Mouse (Mus musculus) thymus, postnatal 10 days (tissue): ENCODE results near the gene Eif4h.
A peak's percentile ranks its signal among the peaks of the same experiment; 100 is the strongest.

Experiments
- DNase-seq, 2 experiments: peaks; one replicate each; pipeline ENCODE4 v3.0.0; 2021; ENCODE audit warnings: low spot score in 2 of 2

Eif4h gene

DNA sequence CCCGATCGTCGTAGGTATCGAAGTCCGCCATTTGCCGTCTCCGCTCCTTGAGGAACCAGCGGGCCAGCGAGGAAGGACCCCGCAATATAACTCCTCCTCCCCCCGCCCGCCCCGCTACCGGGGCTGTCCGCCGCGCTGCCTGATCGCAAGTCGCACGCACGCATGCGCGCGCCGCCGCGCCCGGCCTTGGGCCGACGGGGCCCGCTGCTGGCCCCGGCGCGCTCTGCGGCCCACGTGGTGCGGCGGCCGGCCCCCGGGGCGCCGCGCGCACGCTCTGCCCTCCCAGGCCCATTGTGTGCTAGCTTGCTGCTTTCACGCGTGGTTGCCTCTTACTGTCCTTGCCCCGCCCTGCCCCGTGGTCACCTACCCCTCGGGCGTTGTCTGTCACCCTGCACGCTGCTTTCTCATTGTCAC is at the start of gene Eif4h:
Gene Eif4h (minus strand): TSS at position 222 of the 414 bp plus-strand sequence.
- DNase-seq = peak; percentile 93 to 96

DNA sequence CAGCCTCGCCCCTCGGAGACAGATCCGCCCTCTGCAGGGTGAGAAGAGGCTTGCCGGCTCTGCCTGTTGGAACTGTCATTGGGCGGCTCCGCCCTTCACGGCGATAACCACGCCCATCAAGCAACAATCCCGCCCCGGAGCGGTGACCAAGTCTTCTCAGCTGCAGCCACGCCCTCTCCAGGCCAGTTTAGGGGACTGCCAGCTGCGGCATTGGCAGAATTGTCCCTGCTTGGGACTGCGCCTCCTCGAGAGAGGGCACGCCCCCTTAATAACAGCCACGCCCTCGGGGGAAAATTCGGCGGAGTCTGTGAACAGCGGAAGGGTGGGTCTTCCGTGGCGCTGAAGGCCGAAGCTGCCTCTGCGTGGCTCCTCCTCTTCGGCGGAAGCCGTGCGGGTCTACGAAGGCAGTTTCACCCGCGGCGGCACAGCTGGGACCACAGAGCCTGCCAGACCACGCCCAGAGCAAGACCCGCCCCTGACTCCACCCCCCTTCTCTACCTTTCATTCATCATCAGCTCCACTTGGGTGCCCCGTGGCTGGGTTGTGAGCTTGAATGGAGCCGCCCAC is 49.5 kb upstream of the Eif4h start:
- peak; percentile 96 to 97 for DNase-seq

DNA sequence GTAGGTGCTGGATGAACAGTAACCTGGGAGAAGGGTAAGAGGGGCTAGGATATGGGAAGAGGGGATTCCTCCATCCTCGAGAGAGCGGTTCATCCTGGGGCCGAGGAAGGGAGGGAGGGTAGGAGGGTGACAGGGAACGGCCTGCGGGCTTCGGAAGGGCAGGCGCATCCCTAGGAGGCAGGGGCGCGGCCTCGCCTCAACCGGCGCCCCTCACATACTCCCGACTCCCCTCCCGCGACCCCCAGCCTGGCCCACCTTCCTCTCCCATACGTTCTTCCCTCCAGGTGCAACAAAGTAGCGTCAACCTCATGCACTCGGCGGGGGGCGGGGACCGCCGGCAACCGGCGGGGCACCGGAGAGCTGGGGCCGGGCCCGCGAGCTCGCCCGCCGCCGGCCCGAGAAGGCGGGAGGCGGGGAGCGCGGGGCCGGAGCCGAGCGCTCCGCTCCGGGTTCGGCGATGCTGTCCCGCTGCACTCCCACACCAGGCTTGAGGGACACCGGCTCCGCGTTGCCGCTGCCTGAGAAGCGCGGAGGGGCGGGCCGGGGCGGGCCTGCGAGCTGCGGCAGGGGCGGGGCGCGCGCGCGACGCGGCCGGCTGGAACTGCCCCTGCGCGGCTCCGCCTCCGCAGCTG is 48.9 kb upstream of the Eif4h start, which contains the start of gene Limk1:
Gene Limk1 (minus strand): TSS at position 513 of the 632 bp plus-strand sequence.
- DNase-seq = peak in 1 of 2 experiments; percentile 67

DNA sequence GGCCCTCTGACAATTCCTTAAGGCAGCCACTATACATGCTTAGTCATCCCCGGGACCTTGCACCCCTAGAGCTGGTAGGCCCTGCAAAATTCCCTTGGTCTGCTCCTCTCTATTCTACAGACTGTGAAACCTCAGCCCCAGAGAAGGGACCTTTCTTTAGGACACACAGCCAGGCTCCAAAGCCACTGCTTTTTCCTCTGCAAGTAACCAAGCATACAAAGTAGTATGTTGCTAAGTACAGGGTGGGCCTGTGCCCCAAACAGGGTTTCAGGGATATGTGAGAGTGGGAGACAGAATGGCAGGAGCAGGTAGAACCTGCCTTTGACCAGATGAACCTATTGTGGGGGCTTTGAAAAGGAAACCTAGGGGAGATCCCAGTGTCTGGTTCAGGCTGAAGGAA is 47.9 kb upstream of the Eif4h start:
- DNase-seq = no peak

GRCm38 (mm10) chr5:134686541-134686940 is 47.3 kb upstream of the Eif4h start:
- DNase-seq = no peak

GRCm38 (mm10) chr5:134684398-134684797 is 45.1 kb upstream of the Eif4h start:
- DNase-seq = no peak

GRCm38 (mm10) chr5:134683813-134684212 is 44.5 kb upstream of the Eif4h start:
- no peak for DNase-seq

- DNase-seq = no peak
Measured at GRCm38 (mm10) chr5:134680238-134680637, 40.9 kb upstream of the Eif4h start.

- DNase-seq = no peak
Measured at GRCm38 (mm10) chr5:134678827-134679546, 39.7 kb upstream of the Eif4h start.

- DNase-seq = no peak
Measured at GRCm38 (mm10) chr5:134678031-134678430, 38.7 kb upstream of the Eif4h start.

DNA sequence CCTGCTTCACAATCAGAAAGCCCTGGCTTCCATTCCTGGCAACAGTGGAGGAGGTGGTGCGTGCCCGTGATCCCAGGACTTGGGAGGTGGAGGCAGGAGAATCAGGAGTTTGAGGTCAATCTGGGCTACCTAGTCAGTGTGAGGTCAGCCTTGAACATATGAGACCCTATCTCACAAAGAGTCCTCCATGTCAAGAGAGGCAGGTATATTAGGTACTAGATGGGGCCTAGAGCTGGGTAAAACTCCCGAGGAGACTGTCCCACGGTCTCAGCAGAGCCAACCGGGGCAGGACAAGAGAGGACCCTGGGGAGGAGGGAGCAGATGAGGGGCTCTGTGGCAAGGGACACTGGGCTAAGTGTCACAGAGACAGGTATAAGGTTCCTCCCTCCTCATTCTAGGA is 38.2 kb upstream of the Eif4h start:
- no peak for DNase-seq

DNA sequence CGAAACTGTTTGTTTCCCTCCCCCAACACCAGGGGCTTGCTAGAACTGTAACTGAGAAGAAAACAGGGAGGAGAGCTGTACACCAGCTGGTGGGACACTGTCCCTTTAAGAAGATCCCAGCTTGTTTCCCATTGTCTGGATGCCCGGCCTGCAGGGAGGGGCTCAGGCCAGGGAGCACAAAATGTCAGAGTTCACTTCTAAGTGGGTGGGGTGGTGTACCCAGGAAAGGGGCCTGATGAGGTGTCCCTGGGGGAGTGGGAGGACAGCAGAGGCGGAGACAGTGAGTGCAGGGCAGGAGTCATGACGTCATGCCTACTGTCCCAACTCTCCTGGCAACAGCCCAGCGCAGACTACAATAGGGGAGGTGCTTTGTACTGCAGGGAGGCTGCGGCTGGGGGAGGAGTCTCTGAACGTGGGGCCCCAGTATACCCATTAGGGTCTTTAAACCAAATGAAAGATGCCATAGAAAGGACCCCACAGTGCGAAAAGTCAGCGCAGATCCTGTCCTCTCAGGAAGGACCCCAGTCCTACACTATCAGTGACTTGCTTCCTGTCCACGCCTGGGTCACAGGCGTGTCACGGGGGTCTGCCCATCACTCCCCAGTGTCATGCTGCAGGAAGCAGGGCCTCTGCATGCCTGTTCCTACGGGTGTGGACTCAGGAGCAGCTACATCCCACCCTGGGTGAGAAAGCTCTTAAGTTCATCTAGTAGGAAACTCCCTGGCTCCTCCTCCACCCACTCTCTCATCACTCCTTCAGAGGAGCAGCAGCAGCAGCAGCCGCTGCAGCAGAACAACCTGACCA is 36.9 kb upstream of the Eif4h start:
- peak; percentile 38 to 39 for DNase-seq

GRCm38 (mm10) chr5:134674977-134675376 is 35.7 kb upstream of the Eif4h start:
- DNase-seq = no peak

DNA sequence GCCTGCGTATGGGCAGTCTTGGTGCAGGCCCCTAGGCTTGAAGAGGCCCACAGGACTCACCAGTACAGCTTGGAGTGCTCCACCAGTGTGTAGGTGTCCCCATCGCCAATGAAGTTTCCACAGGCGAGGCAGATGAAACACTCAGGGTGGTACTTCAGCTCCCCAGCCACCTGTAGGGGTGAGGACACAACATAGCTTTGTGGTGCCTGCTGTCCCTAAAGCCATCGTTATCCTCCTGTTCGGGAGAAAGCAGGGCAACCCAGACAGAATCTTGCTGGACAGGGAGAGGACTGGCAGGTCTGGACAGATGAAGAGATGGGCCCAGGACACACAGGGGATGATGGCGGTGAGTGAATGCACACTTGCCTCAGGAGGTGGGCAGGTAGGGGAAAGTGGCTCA is 33.3 kb upstream of the Eif4h start:
- no peak for DNase-seq

DNA sequence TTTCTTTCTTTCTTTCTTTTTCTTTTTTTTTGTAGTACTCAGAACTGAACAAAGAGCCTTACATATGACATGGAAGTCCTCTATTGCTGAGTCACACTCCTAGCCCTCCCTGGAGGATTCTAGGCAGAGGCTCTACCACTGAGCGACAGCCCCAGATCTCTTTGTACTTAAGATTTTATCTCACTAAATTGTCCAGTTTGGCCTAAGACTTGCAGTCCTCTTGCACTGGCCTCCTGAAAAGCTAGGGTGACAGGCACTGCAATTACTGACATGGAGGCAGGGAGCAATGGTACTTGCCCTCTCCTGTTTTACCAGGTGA is 32.9 kb upstream of the Eif4h start:
- DNase-seq = no peak

DNA sequence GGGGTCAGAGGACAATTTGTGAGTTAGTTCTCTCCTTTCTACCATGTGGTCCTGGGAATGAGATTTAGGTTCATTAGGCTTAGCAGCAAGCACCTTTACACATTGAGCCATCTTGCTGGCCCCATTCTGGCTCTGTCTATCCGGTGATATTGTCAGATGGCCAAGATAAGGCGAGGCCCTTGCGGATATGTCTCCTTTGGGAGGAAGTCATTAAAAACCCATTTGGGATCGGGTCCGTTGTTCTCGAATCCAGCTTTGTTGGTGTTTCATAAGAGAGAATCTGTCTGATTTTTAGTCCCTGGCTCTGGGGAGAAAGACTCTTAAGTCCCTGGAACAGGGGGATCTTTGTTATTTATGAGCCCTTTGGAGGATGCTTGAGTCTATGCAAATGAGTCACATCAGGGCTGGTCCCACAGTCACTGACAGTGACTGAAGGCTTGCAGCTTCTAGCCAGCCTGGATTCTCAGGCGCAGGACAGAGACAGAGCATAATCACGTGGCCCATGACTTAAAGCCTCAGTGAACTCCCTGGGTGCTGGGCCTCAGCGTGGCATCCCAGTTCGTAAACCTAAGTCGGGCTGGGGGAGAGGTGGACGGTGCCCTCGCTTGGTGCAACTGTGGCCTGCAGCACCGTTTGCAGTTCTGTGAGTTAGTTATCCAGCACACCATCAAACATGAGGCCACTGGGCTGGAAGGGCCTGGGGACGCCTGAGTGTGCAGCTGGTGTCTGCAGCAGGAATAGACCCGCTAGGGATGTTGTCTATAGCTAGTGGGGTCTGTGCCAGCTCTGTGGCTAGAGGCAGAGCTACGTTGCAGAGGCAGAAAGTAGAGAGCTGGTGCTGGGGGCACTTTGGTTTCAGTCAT is 32.3 kb upstream of the Eif4h start:
- no peak for DNase-seq

DNA sequence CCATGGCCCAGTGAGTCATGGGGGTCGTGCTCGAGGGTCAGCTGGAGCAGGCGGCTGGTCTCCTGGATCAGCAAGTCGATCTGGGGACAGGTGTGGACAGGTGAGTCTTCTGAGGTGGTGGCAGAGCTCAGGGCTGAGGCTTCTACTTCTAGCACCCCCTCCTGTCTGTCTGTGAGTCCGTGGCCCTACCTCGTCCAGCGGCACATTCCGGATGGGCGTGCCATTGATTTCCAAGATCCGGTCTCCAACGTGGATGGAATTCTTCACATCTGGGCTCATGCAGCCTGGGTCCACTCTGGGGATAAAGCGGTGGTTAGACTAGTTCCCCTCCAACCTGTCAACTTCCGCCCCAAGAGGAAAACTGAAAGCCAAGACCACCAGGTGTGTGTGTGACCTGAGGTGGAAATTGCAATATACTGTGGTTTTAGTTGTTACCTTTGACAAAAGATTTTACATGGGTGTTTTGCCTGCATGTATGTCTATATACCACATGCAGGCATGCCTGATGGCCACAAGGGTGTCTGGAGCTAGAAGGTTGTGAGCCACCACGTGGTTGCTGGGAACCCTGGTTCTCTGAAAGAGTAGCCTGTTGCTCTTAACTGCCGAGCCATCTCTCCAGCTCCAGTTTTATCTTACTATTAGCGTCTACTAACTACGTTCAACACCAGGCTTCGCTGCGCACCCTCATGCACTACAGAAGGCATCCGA is 29.9 kb upstream of the Eif4h start:
- no peak for DNase-seq

- no peak for DNase-seq
Measured at GRCm38 (mm10) chr5:134668495-134668894, 29.2 kb upstream of the Eif4h start.

GRCm38 (mm10) chr5:134656708-134657107 is 17.4 kb upstream of the Eif4h start:
- DNase-seq = no peak

DNA sequence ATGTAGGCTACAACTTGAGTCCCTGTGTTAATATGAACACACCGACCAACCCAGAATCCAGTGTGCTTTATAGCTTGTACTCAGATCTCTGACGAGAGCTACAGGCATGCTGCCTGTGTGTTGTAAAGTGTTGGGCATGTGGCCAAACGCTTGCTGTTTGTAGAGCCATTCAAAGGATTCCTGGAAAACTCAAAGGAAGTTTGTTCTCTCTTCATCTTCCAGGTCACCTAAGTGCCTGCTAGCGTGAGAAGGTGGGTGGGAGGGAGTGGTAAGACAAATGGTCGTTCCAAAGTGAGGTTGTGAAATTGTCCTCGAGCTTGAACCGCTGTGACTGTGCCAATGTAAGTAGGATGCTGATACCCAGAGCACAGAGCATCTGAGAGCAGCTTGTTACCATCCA is 12.7 kb upstream of the Eif4h start:
- DNase-seq = no peak

DNA sequence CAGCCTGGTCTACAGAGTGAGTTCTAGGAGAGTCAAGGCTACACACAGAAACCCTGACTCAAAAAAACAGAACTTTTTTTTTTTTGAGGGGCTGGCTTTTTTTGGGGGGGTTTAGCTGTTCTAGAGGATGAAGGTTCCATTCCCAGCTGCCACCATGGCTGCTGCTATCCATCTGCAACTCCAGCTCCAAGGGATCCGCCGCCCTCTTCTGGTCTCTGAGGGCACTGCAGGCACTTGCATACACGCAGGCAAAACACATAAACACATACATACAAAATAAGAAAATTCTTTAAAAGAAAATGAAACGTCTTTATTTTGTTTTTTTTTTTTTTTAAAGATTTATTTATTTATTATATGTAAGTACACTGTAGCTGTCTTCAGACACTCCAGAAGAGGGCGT is 11.6 kb upstream of the Eif4h start:
- DNase-seq = peak; percentile 45 to 69
